Mouse (Mus musculus) heart, embryonic 12.5 days (tissue): ENCODE data around the gene Tab3. TPM values are rescaled to one million over a fixed set of nuclear protein-coding genes. Genes with fewer than 3 reads are reported as not detected.

Experiments used
- ATAC-seq: fragments of 200-750 bp; cut with Nextera tagmentation; 2 replicates; pipeline ENCODE4 v1.8.0; 2017; ENCODE audit warnings: moderate TSS enrichment, moderate library complexity; ENCODE audit not compliant: insufficient number of reproducible peaks, low FRiP score
- H3K27ac ChIP-seq: fragments of 300-500 bp; sonication (generic); 2 replicates; pipeline ENCODE4 v1.5.1; 2016; ENCODE audit warnings: mild to moderate bottlenecking, moderate library complexity; ENCODE audit not compliant: poor library complexity, severe bottlenecking
- H3K27me3 ChIP-seq: fragments of 300-500 bp; sonication (generic); replicated peaks from 2 replicates; pipeline ENCODE4 v1.6.1; 2016; ENCODE audit warnings: mild to moderate bottlenecking, moderate library complexity
- H3K36me3 ChIP-seq: fragments of 300-500 bp; sonication (generic); 2 replicates; pipeline ENCODE4 v1.6.1; 2016; ENCODE audit warnings: mild to moderate bottlenecking, moderate library complexity
- H3K4me1 ChIP-seq: fragments of 300-500 bp; sonication (generic); replicated peaks from 2 replicates; pipeline ENCODE4 v1.6.1; 2016; ENCODE audit warnings: mild to moderate bottlenecking
- H3K4me2 ChIP-seq: fragments of 300-500 bp; sonication (generic); 2 replicates; pipeline ENCODE4 v1.6.1; 2016; ENCODE audit warnings: mild to moderate bottlenecking, moderate library complexity
- H3K4me3 ChIP-seq: fragments of 300-500 bp; sonication (generic); 2 replicates; pipeline ENCODE4 v1.5.1; 2016; ENCODE audit warnings: mild to moderate bottlenecking
- H3K9ac ChIP-seq: fragments of 300-500 bp; sonication (generic); 2 replicates; pipeline ENCODE4 v1.6.1; 2016; ENCODE audit warnings: mild to moderate bottlenecking, moderate library complexity
- H3K9me3 ChIP-seq: fragments of 300-500 bp; sonication (generic); replicated peaks from 2 replicates; pipeline ENCODE4 v1.6.1; 2016; ENCODE audit warnings: mild to moderate bottlenecking, moderate library complexity
- WGBS: fragments of 180-500 bp; shearing (Covaris S2); methylation state at CpG from one replicate; pipeline ENCODE4 v1.1.7; 2016; 5-methylcytosine and 5-hydroxymethylcytosine counted together
- polyA plus RNA-seq: library from polyadenylated mRNA; unstranded; fragments of >200 nt; fragmentation: Nextera tagmentation; extraction: Ambion mirVana; gene quantifications from 2 replicates; pipeline ENCODE4 v1.2.1, GENCODE M21; 2016

Gene Tab3
- polyA plus RNA-seq, result 4.9 and 6.6 TPM in 2 replicates

GRCm38 (mm10) chrX:85573532-85574181, at the start of gene Tab3:
Gene Tab3 (plus strand): TSS chrX:85574022.
- H3K9me3 ChIP-seq, result no peaks in the 10 kb centered on the region
- no peaks in the 10 kb centered on the region for H3K36me3 ChIP-seq
- peak; percentile 95 for ATAC-seq
- H3K4me2 ChIP-seq, result peak within 1 kb of the TSS; percentile 68
- peak within 1 kb of the TSS; percentile 68; the same call in 1 of the 2 replicates for H3K27ac ChIP-seq
- H3K9ac ChIP-seq, result peak within 1 kb of the TSS; percentile 94
- peak within 1 kb of the TSS; percentile 90 for H3K4me3 ChIP-seq
- peaks cover 5% of the 10 kb centered on the region for H3K4me1 ChIP-seq
- H3K27me3 ChIP-seq, result 0 out of 2 replicates have a peak, but pooled peaks cover 5% of the 10 kb centered on the region
- WGBS, result 16% methylated on average over 55 of the region's 64 CpGs

GRCm38 (mm10) chrX:85525545-85525944, 48.3 kb upstream of the Tab3 start:
- H3K4me3 ChIP-seq, result no peak overlapping the region
- no peak overlapping the region for H3K4me2 ChIP-seq
- H3K4me1 ChIP-seq, result no peaks in the 10 kb centered on the region
- no peak overlapping the region for H3K9ac ChIP-seq
- no peaks in the 10 kb centered on the region for H3K9me3 ChIP-seq
- H3K27me3 ChIP-seq, result no peaks in the 10 kb centered on the region
- no peak for ATAC-seq
- WGBS, result 26% methylated on average over 1 of the region's 1 CpGs
- H3K27ac ChIP-seq, result no peak overlapping the region
- H3K36me3 ChIP-seq, result no peaks in the 10 kb centered on the region

DNA sequence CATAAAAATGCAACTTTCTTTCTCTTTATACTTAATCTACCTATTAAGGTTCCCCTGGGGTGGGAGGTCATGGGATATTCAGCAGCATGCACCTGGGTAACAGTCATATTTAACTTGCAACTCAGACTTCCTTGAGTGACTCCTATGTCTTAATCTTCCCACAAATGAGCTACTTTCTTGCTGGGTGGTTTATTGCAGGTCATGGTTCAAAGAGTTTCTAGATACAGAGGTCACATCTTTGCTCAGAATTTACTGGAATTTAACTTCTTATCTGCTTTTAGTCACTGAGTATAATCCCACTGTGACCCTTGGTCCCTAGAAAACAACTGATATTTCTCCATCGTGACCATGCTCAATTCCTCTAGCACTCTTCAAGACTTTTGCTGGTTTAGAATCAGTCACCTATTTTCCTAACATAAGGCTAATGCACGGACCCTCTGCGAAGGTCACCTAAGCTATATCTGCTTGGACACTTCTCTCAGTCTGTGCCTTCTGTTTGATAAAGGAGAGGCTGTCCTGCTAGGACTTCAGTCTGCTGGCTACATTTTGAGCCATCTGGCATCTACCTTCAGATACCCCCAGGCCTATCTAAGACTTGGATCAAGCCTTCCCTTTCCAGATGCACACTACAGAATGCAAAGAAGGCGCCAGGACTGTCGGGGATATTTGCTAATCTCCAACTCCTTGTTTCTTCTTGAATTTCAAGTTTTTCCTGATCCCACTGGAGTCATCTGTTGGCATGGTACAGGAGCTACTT, 47.4 kb upstream of the Tab3 start:
- no peak overlapping the region for H3K27ac ChIP-seq
- H3K4me3 ChIP-seq, result no peak overlapping the region
- no peaks in the 10 kb centered on the region for H3K27me3 ChIP-seq
- no peak overlapping the region for H3K9ac ChIP-seq
- no peaks in the 10 kb centered on the region for H3K9me3 ChIP-seq
- H3K4me2 ChIP-seq, result no peak overlapping the region
- ATAC-seq, result no peak
- WGBS, result 65% methylated on average over 5 of the region's 5 CpGs
- H3K36me3 ChIP-seq, result no peaks in the 10 kb centered on the region
- no peaks in the 10 kb centered on the region for H3K4me1 ChIP-seq

DNA sequence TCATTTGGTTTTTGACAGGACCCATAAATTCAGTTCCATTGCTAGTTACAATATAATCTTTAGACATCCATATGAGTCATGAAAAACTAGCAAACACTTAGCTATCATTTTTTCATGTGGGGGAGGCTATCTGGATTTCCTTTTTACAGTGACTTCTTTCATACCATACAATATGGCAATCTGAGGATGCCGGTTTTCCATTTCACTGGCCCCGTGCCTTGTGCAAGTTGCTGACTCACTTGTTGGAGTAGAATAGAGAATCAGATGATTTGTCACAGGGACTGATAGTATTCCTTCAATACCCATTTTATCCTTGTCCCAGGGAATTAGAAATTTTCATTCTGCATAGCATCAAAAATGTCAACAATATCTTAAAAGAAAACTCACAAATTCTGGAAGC, 14.9 kb upstream of the Tab3 start:
- WGBS, result 63% methylated on average over 2 of the region's 2 CpGs
- Histone ChIP-seq H3K9me3 (no peaks in the 10 kb centered on the region), H3K4me1 (no peaks in the 10 kb centered on the region), H3K4me3 (no peak overlapping the region), H3K9ac (no peak overlapping the region), H3K36me3 (no peaks in the 10 kb centered on the region), H3K4me2 (no peak overlapping the region), H3K27me3 (no peaks in the 10 kb centered on the region), H3K27ac (no peak overlapping the region)
- no peak for ATAC-seq

DNA sequence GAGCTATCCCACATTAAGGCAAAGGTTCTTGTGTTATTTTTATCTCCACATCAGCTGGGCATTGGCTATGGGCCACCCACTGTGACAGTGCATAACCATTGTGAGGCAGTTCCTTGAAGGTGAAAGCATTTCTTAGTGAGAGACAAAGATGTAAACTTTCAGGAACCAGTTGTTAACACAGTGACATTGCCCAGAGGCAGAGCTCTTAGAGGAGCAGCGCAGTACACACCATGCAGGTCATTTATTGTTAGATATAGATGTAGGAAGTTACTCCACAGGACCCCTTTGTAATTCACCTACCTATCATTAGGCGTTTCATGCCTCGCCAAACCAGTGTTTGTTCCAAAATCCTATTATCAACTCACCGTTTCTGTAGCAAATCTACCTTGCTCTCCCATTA, 7.6 kb upstream of the Tab3 start:
- no peak for ATAC-seq
- no peak overlapping the region for H3K9ac ChIP-seq
- no peaks in the 10 kb centered on the region for H3K9me3 ChIP-seq
- 0 out of 2 replicates have a peak, but pooled peaks cover 3% of the 10 kb centered on the region for H3K27me3 ChIP-seq
- no peak overlapping the region for H3K4me2 ChIP-seq
- 56% methylated on average over 4 of the region's 4 CpGs for WGBS
- no peak overlapping the region for H3K27ac ChIP-seq
- H3K4me3 ChIP-seq, result no peak overlapping the region
- no peaks in the 10 kb centered on the region for H3K4me1 ChIP-seq
- no peaks in the 10 kb centered on the region for H3K36me3 ChIP-seq

GRCm38 (mm10) chrX:85574182-85574541, 340 bp downstream of the Tab3 start:
- peak overlapping the region; percentile 68; the same call in 1 of the 2 replicates for H3K27ac ChIP-seq
- peaks cover 5% of the 10 kb centered on the region for H3K4me1 ChIP-seq
- no peaks in the 10 kb centered on the region for H3K36me3 ChIP-seq
- WGBS, result 21% methylated on average over 25 of the region's 34 CpGs
- H3K9me3 ChIP-seq, result no peaks in the 10 kb centered on the region
- H3K4me3 ChIP-seq, result peak overlapping the region; percentile 90
- peak overlapping the region; percentile 94 for H3K9ac ChIP-seq
- H3K4me2 ChIP-seq, result peak overlapping the region; percentile 68
- peak; percentile 56; the same call in 1 of the 2 replicates for ATAC-seq
- 0 out of 2 replicates have a peak, but pooled peaks cover 5% of the 10 kb centered on the region for H3K27me3 ChIP-seq

DNA sequence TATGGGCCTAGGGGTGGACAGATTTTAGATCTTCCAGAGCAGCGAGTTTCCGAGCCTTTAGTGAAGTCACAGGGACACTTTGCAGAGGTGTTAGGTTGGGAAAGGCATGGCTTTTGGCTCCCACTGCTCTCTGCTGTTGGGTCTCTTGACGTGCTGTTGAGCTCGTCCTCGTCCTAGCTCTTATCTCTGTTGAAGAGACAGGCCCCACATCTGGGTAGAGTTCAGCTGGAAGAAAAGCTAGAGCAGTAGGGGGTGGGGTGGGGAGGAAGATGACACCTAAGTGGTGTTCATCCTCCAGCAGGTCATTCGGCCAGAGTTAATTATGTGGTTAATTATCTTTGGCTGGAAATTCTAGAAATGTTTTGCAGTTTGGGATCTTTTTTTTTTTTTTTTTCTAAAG, 2.5 kb downstream of the Tab3 start:
- Histone ChIP-seq H3K27me3 (0 out of 2 replicates have a peak, but pooled peaks cover 2% of the 10 kb centered on the region), H3K4me3 (no peak overlapping the region), H3K9me3 (no peaks in the 10 kb centered on the region), H3K4me1 (peaks cover 5% of the 10 kb centered on the region), H3K36me3 (no peaks in the 10 kb centered on the region), H3K27ac (no peak overlapping the region), H3K4me2 (peak overlapping the region; percentile 19), H3K9ac (no peak overlapping the region)
- 22% methylated on average over 6 of the region's 6 CpGs for WGBS
- ATAC-seq, result no peak

GRCm38 (mm10) chrX:85580768-85581167, 6.9 kb downstream of the Tab3 start:
- Histone ChIP-seq H3K4me1 (peaks cover 5% of the 10 kb centered on the region), H3K27me3 (no peaks in the 10 kb centered on the region), H3K9me3 (no peaks in the 10 kb centered on the region), H3K4me3 (no peak overlapping the region), H3K36me3 (no peaks in the 10 kb centered on the region), H3K4me2 (no peak overlapping the region), H3K9ac (no peak overlapping the region), H3K27ac (no peak overlapping the region)
- 35% methylated on average over 2 of the region's 2 CpGs for WGBS
- no peak for ATAC-seq

DNA sequence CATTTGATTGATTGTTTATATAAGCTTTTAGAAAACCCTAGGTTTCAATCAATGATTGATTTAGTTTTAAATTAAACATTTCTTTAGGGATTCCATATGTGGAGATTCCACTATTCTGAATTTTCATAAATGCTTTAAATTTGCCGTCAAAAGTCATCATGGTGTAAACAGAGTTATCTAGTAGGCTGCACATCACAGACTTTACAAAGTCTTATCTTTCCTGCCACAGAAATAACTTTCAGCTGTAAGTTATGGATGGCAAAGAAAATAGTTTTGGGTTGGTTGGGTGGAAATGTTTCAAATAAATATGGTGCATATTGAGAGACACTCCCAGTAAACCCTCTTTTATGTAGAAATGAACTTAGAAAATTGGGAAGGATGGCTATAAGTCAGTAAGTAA, 8.7 kb downstream of the Tab3 start:
- Histone ChIP-seq H3K36me3 (no peaks in the 10 kb centered on the region), H3K27ac (no peak overlapping the region), H3K9ac (no peak overlapping the region), H3K4me2 (no peak overlapping the region), H3K4me1 (no peaks in the 10 kb centered on the region), H3K9me3 (no peaks in the 10 kb centered on the region), H3K27me3 (no peaks in the 10 kb centered on the region), H3K4me3 (no peak overlapping the region)
- ATAC-seq, result no peak
- 63% methylated on average over 1 of the region's 1 CpGs for WGBS

- Histone ChIP-seq H3K9me3 (no peaks in the 10 kb centered on the region), H3K27me3 (no peaks in the 10 kb centered on the region)
Measured at GRCm38 (mm10) chrX:85585575-85585974, 11.8 kb downstream of the Tab3 start.

GRCm38 (mm10) chrX:85614701-85615100, 40.9 kb downstream of the Tab3 start:
- Histone ChIP-seq H3K9me3 (no peaks in the 10 kb centered on the region), H3K36me3 (peaks cover 7% of the 10 kb centered on the region; the same call in 1 of the 2 replicates), H3K4me1 (no peaks in the 10 kb centered on the region), H3K4me2 (no peak overlapping the region), H3K27me3 (no peaks in the 10 kb centered on the region), H3K27ac (no peak overlapping the region), H3K4me3 (no peak overlapping the region), H3K9ac (no peak overlapping the region)
- no peak for ATAC-seq
- WGBS, result 61% methylated on average over 2 of the region's 2 CpGs

More at GRCm38 (mm10) chrX:85585575-85585974, 11.8 kb downstream of the Tab3 start:
- no peak for ATAC-seq
- Histone ChIP-seq H3K36me3 (no peaks in the 10 kb centered on the region), H3K9ac (no peak overlapping the region), H3K4me2 (no peak overlapping the region), H3K4me1 (no peaks in the 10 kb centered on the region), H3K4me3 (no peak overlapping the region), H3K27ac (no peak overlapping the region)
